Mouse (Mus musculus) right cerebral cortex, adult 2 months (tissue): ENCODE data around the gene Kmt2a.

Experiments used
- DNase-seq, 2 experiments: peaks; one replicate each; pipeline ENCODE4 v3.0.0; 2021 to 2022; ENCODE audit warnings: low spot score in 2 of 2

Gene Kmt2a

GRCm38 (mm10) chr9:44880309-44881081 is 601 bp downstream of the Kmt2a start:
- peak in 1 of 2 experiments; percentile 17 for DNase-seq

- DNase-seq = peak; percentile 22 to 35
Observed at GRCm38 (mm10) chr9:44879694-44880271, 1.3 kb downstream of the Kmt2a start.

- peak in 1 of 2 experiments; percentile 46 for DNase-seq
Observed at GRCm38 (mm10) chr9:44878776-44879500, 2.2 kb downstream of the Kmt2a start.

- DNase-seq = no peak
Observed at GRCm38 (mm10) chr9:44877686-44878085, 3.4 kb downstream of the Kmt2a start.

- DNase-seq = peak; percentile 50 to 68
Observed at GRCm38 (mm10) chr9:44875476-44875875, 5.6 kb downstream of the Kmt2a start.

GRCm38 (mm10) chr9:44874198-44874597 is 6.9 kb downstream of the Kmt2a start:
- no peak for DNase-seq

- no peak for DNase-seq
Observed at GRCm38 (mm10) chr9:44873665-44874064, 7.4 kb downstream of the Kmt2a start.

- DNase-seq = no peak
Observed at GRCm38 (mm10) chr9:44868336-44869094, 12.6 kb downstream of the Kmt2a start.

- DNase-seq = no peak
Observed at GRCm38 (mm10) chr9:44867664-44868063, 13.4 kb downstream of the Kmt2a start.

GRCm38 (mm10) chr9:44866501-44867240 is 14.4 kb downstream of the Kmt2a start:
- DNase-seq = no peak

- no peak for DNase-seq
Observed at GRCm38 (mm10) chr9:44861121-44861520, 20.0 kb downstream of the Kmt2a start.

GRCm38 (mm10) chr9:44858657-44859056 is 22.4 kb downstream of the Kmt2a start:
- no peak for DNase-seq

- DNase-seq = peak; percentile 33 to 48
Observed at GRCm38 (mm10) chr9:44857405-44857992, 23.6 kb downstream of the Kmt2a start.

GRCm38 (mm10) chr9:44855153-44855552 is 25.9 kb downstream of the Kmt2a start:
- no peak for DNase-seq

GRCm38 (mm10) chr9:44847446-44847845 is 33.6 kb downstream of the Kmt2a start:
- DNase-seq = no peak

GRCm38 (mm10) chr9:44841241-44841640 is 39.9 kb downstream of the Kmt2a start:
- DNase-seq = no peak

- peak; percentile 71 to 79 for DNase-seq
Observed at GRCm38 (mm10) chr9:44836439-44836838, 44.7 kb downstream of the Kmt2a start.

- no peak for DNase-seq
Observed at GRCm38 (mm10) chr9:44832356-44832755, 48.7 kb downstream of the Kmt2a start.

- DNase-seq = no peak
Observed at GRCm38 (mm10) chr9:44830506-44830905, 50.6 kb downstream of the Kmt2a start.

GRCm38 (mm10) chr9:44828944-44829343 is 52.2 kb downstream of the Kmt2a start:
- DNase-seq = peak; percentile 58 to 68

- DNase-seq = no peak
Observed at GRCm38 (mm10) chr9:44826660-44827059, 54.4 kb downstream of the Kmt2a start.
